Mouse (Mus musculus): ENCODE data around the gene Ahsg. TPM values are rescaled to one million over a fixed set of nuclear protein-coding genes. Genes with fewer than 3 reads are reported as not detected.
"Not testable (repeated sequence)": the region's sequence is repeated elsewhere in the genome, so short reads cannot be mapped to it uniquely, and the experiment has no call there.

The Ahsg gene
- polyA plus RNA-seq, 1 experiment from 2014 or later, result not detected

DNA sequence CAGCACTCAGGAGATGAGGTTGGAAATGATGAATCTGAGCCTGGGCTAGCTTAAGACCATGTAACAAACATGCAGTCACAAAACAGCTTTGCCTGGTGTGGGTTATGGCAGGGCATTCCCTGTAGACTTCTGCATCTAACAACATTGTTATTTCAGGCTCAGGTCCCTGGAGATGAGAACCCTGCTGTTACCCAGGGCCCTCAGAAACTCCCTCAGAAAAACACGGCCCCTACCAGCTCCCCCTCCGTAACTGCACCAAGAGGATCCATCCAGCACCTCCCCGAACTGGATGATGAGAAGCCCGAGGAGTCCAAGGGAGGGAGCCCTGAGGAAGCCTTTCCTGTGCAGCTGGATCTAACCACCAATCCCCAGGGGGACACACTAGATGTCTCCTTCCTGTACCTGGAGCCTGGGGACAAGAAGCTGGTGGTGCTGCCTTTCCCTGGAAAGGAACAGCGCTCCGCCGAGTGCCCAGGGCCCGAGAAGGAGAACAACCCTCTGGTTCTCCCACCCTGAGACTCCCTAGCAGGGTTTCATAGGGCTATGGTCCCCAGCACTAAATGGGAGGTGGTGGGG, 48.1 kb downstream of the Ahsg start:
- H3K9ac ChIP-seq (replicated peaks; ENCODE audit: low read length), result no peak overlapping the region
- no peaks in the 10 kb centered on the region for H3K27me3 ChIP-seq (ENCODE audit: control insufficient read depth, insufficient read depth, low read length)
- DNase-seq (no peak), ATAC-seq (ENCODE audit: low FRiP score, low TSS enrichment) (no peak)
- H3K4me1 ChIP-seq (ENCODE audit: control insufficient read depth, insufficient read depth, low read length), result no peaks in the 10 kb centered on the region
- 87% methylated on average over 8 of the region's 8 CpGs for WGBS
- no peak overlapping the region for H3K27ac ChIP-seq (replicated peaks; ENCODE audit: low read depth, low read length)
- no peak overlapping the region for H3K4me2 ChIP-seq (ENCODE audit: low read length)
- no peak overlapping the region for H3K4me3 ChIP-seq (replicated peaks; ENCODE audit: low read depth, low read length)
- no peaks in the 10 kb centered on the region for H3K9me3 ChIP-seq (ENCODE audit: control insufficient read depth, low read length)
- no peaks in the 10 kb centered on the region for H3K36me3 ChIP-seq (ENCODE audit: control insufficient read depth, insufficient read depth, low read length)

DNA sequence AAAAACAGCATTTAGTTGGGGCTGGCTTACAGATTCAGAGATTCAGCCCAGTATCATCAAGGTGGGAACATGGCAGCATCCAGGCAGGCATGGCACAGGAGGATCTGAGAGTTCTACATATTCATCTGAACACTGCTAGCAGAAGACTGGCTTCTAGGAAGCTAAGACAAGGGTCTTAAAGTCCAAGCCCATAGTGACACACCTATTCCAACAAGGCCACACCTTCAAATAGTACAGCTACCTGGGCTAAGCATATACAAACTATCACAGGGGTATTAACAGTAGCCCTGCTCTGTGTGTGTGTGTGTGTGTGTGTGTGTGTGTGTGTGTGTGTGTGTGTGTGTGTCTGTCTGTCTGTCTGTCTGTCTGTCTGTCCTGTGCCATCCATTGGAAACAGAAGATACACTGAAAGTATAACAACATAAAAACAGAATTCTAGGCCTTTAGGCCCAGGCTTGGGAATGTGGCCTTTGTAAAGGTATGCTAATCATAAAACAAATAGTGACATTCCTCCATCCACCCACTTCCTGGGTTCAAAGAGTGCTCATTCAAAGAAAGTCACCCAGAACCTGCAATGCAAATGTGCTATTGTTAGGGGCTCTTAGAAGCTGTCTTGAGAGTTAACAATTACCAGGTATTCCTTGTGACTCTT, 50.9 kb downstream of the Ahsg start:
- H3K27me3 ChIP-seq (ENCODE audit: control insufficient read depth, insufficient read depth, low read length); H3K9ac ChIP-seq (replicated peaks; ENCODE audit: low read length); ATAC-seq (ENCODE audit: low FRiP score, low TSS enrichment); H3K27ac ChIP-seq (replicated peaks; ENCODE audit: low read depth, low read length); DNase-seq; H3K4me2 ChIP-seq (ENCODE audit: low read length); H3K36me3 ChIP-seq (ENCODE audit: control insufficient read depth, insufficient read depth, low read length); H3K4me3 ChIP-seq (replicated peaks; ENCODE audit: low read depth, low read length); H3K9me3 ChIP-seq (ENCODE audit: control insufficient read depth, low read length); H3K4me1 ChIP-seq (ENCODE audit: control insufficient read depth, insufficient read depth, low read length): not testable (repeated sequence)

DNA sequence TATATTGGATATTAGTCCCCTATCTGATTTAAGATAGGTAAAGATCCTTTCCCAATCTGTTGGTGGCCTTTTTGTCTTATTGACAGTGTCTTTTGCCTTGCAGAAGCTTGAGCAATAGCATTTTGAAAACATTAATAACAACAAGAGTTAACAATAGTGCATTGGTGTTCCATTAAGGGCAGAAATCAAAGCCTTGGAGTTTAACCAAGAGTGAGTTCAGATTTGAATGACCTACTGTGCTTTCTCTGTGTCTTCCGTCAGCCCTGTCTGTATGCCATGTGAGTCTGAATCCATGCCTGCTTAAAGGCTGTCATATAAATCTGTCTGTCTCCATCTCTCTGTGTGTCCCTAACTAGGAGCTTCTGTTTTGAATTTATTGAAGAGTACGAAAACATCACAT, 56.3 kb downstream of the Ahsg start:
- H3K9me3 ChIP-seq (ENCODE audit: control insufficient read depth, low read length), result no peaks in the 10 kb centered on the region
- ATAC-seq (ENCODE audit: low FRiP score, low TSS enrichment) (no peak), DNase-seq (no peak)
- H3K4me1 ChIP-seq (ENCODE audit: control insufficient read depth, insufficient read depth, low read length), result no peaks in the 10 kb centered on the region
- no peaks in the 10 kb centered on the region for H3K36me3 ChIP-seq (ENCODE audit: control insufficient read depth, insufficient read depth, low read length)
- no peak overlapping the region for H3K27ac ChIP-seq (replicated peaks; ENCODE audit: low read depth, low read length)
- no peaks in the 10 kb centered on the region for H3K27me3 ChIP-seq (ENCODE audit: control insufficient read depth, insufficient read depth, low read length)
- WGBS, result 90% methylated on average over 2 of the region's 2 CpGs
- H3K4me3 ChIP-seq (replicated peaks; ENCODE audit: low read depth, low read length), result no peak overlapping the region
- no peak overlapping the region for H3K9ac ChIP-seq (replicated peaks; ENCODE audit: low read length)
- no peak overlapping the region for H3K4me2 ChIP-seq (ENCODE audit: low read length)

Other genes starting within 250 kb of the Ahsg start
- gene Dgkg, start 234.1 kb upstream of the Ahsg start, polyA plus RNA-seq (2014; fragmentation: Nextera tagmentation; extraction: Ambion mirVana), result 0.76 and 0.84 TPM in 2 replicates
- gene Crygs, start 79.7 kb upstream of the Ahsg start, polyA plus RNA-seq (2014; fragmentation: Nextera tagmentation; extraction: Ambion mirVana), result 0.25 TPM in 1 of 2 replicates, not detected in the other
- 19.4 and 25.5 TPM in 2 replicates for gene Tbccd1, start 33.6 kb upstream of the Ahsg start, polyA plus RNA-seq (2014; fragmentation: Nextera tagmentation; extraction: Ambion mirVana)
- gene Dnajb11, start 33.4 kb upstream of the Ahsg start, polyA plus RNA-seq (2014; fragmentation: Nextera tagmentation; extraction: Ambion mirVana), result 73.0 and 89.5 TPM in 2 replicates
- not detected in 2 replicates for gene Fetub, start 27.1 kb downstream of the Ahsg start, polyA plus RNA-seq (2014; fragmentation: Nextera tagmentation; extraction: Ambion mirVana)
- 0.12 and 0.28 TPM in 2 replicates for gene Hrg, start 59.8 kb downstream of the Ahsg start, polyA plus RNA-seq (2014; fragmentation: Nextera tagmentation; extraction: Ambion mirVana)
- gene Kng2, start 138.2 kb downstream of the Ahsg start, polyA plus RNA-seq (2014; fragmentation: Nextera tagmentation; extraction: Ambion mirVana), result not detected in 2 replicates
- gene Kng1, start 166.6 kb downstream of the Ahsg start, polyA plus RNA-seq (2014; fragmentation: Nextera tagmentation; extraction: Ambion mirVana), result not detected in 2 replicates
- 337 and 373 TPM in 2 replicates for gene Eif4a2, start 216.2 kb downstream of the Ahsg start, polyA plus RNA-seq (2014; fragmentation: Nextera tagmentation; extraction: Ambion mirVana)
- gene Rfc4, start 236.5 kb downstream of the Ahsg start, polyA plus RNA-seq (2014; fragmentation: Nextera tagmentation; extraction: Ambion mirVana), result 41.9 and 57.1 TPM in 2 replicates